Mouse (Mus musculus) kidney, adult 18-20 months (tissue): ENCODE results near the gene Srms.

ENCODE experiments used
- DNase-seq: peaks from one replicate; pipeline ENCODE4 v3.0.0; 2021

Gene Srms

GRCm38 (mm10) chr2:181159091-181159514 lies 53.9 kb downstream of the Srms start:
- no peak for DNase-seq

GRCm38 (mm10) chr2:181158471-181158870 lies 54.5 kb downstream of the Srms start:
- DNase-seq, result no peak

- DNase-seq, result no peak
Observed at GRCm38 (mm10) chr2:181157716-181158302, 55.2 kb downstream of the Srms start.

- no peak for DNase-seq
Observed at GRCm38 (mm10) chr2:181157180-181157579, 55.8 kb downstream of the Srms start.

- no peak for DNase-seq
Observed at GRCm38 (mm10) chr2:181156248-181157121, 56.5 kb downstream of the Srms start, which contains the start of gene Eef1a2. Gene Eef1a2, minus strand, starts transcription at chr2:181157014.

GRCm38 (mm10) chr2:181155801-181156200 lies 57.2 kb downstream of the Srms start:
- DNase-seq, result no peak
